Mouse (Mus musculus) layer of hippocampus, adult 2 months (tissue): Measurements from ENCODE around the gene Pcbp3. TPM values are rescaled to one million over a fixed set of nuclear protein-coding genes. Genes with fewer than 3 reads are reported as not detected.

ENCODE experiments used
- DNase-seq, 2 experiments: peaks; one replicate each; pipeline ENCODE4 v3.0.0; 2022; ENCODE audit warnings: low spot score in 2 of 2
- H3K27ac ChIP-seq: fragments of 200-600 bp; 2 replicates; pipeline ENCODE4 v1.8.1; 2022
- H3K4me3 ChIP-seq: fragments of 200-600 bp; 2 replicates; pipeline ENCODE4 v1.8.1; 2022; ENCODE audit warnings: mild to moderate bottlenecking
- CTCF ChIP-seq: fragments of 200-600 bp; conservative IDR thresholded peaks from 2 replicates; pipeline ENCODE4 v1.8.1; 2022; ENCODE audit warnings: antibody characterized with exemption, mild to moderate bottlenecking, moderate library complexity
- total RNA-seq, 2 experiments: library from RNA; stranded (reverse); gene quantifications; 2 replicates each; pipeline ENCODE4 v1.2.3; 2021

Gene Pcbp3
- total RNA-seq, 2 experiments from 2014 or later = 57.6 to 63.9 TPM

- no peak for DNase-seq
- no peak overlapping the region for H3K27ac ChIP-seq
- no peak overlapping the region for H3K4me3 ChIP-seq
- no peak for TF ChIP-seq CTCF
These were observed 58.0 kb downstream of the Pcbp3 start for GRCm38 (mm10) chr10:76903694-76904093.

GRCm38 (mm10) chr10:76903099-76903498, 58.6 kb downstream of the Pcbp3 start:
- Histone ChIP-seq H3K27ac (no peak overlapping the region), H3K4me3 (no peak overlapping the region)
- no peak for DNase-seq
- TF ChIP-seq CTCF = no peak

GRCm38 (mm10) chr10:76902588-76902987, 59.1 kb downstream of the Pcbp3 start:
- H3K4me3 ChIP-seq = no peak overlapping the region
- H3K27ac ChIP-seq = no peak overlapping the region
- no peak for DNase-seq
- TF ChIP-seq CTCF = no peak

GRCm38 (mm10) chr10:76898428-76898827, 63.3 kb downstream of the Pcbp3 start:
- no peak for DNase-seq
- no peak for TF ChIP-seq CTCF
- Histone ChIP-seq H3K27ac (no peak overlapping the region), H3K4me3 (no peak overlapping the region)

GRCm38 (mm10) chr10:76891456-76891855, 70.2 kb downstream of the Pcbp3 start:
- DNase-seq = no peak
- no peak for TF ChIP-seq CTCF
- H3K27ac ChIP-seq = no peak overlapping the region
- no peak overlapping the region for H3K4me3 ChIP-seq

- TF ChIP-seq CTCF = no peak
- Histone ChIP-seq H3K4me3 (no peak overlapping the region), H3K27ac (peak overlapping the region; percentile 70)
- no peak for DNase-seq
These were observed 78.0 kb downstream of the Pcbp3 start for GRCm38 (mm10) chr10:76883442-76884244.

GRCm38 (mm10) chr10:76882644-76883441, 78.8 kb downstream of the Pcbp3 start:
- no peak overlapping the region for H3K4me3 ChIP-seq
- peak overlapping the region; percentile 70 for H3K27ac ChIP-seq
- TF ChIP-seq CTCF = no peak
- DNase-seq = no peak

- Histone ChIP-seq H3K27ac (peak overlapping the region; percentile 21; the same call in 1 of the 2 replicates), H3K4me3 (no peak overlapping the region)
- DNase-seq = no peak
- TF ChIP-seq CTCF = no peak
These were observed 79.8 kb downstream of the Pcbp3 start for GRCm38 (mm10) chr10:76881900-76882299.

GRCm38 (mm10) chr10:76875310-76875709, 86.4 kb downstream of the Pcbp3 start:
- TF ChIP-seq CTCF = no peak
- no peak overlapping the region for H3K4me3 ChIP-seq
- DNase-seq = no peak
- H3K27ac ChIP-seq = no peak overlapping the region

- no peak for DNase-seq
- no peak overlapping the region for H3K4me3 ChIP-seq
- TF ChIP-seq CTCF = no peak
- no peak overlapping the region for H3K27ac ChIP-seq
These were observed 86.8 kb downstream of the Pcbp3 start for GRCm38 (mm10) chr10:76874879-76875278.

- TF ChIP-seq CTCF = no peak
- DNase-seq = no peak
- no peak overlapping the region for H3K4me3 ChIP-seq
- H3K27ac ChIP-seq = 0 out of 2 replicates have a peak overlapping the region, but pooled peaks have one; percentile 49
These were observed 87.3 kb downstream of the Pcbp3 start for GRCm38 (mm10) chr10:76874398-76874797.

- DNase-seq = peak in 1 of 2 experiments; percentile 34
- H3K27ac ChIP-seq = peak overlapping the region; percentile 67; the same call in 1 of the 2 replicates
- no peak overlapping the region for H3K4me3 ChIP-seq
- peak; percentile 24 for TF ChIP-seq CTCF
These were observed 87.7 kb downstream of the Pcbp3 start for GRCm38 (mm10) chr10:76873948-76874347.

- DNase-seq = no peak
- Histone ChIP-seq H3K27ac (no peak overlapping the region), H3K4me3 (no peak overlapping the region)
- no peak for TF ChIP-seq CTCF
These were observed 89.0 kb downstream of the Pcbp3 start for GRCm38 (mm10) chr10:76872736-76873135.
